Mouse (Mus musculus) E14TG2a.4 (cell line): ENCODE results near the gene Spef1.

Experiments used
- H3K27me3 ChIP-seq: 2 replicates; pipeline ENCODE4 v1.6.1; 2014; ENCODE audit warnings: low read length, control low read depth; ENCODE audit not compliant: insufficient read depth
- H3K36me3 ChIP-seq: 2 replicates; pipeline ENCODE4 v1.6.1; 2014; ENCODE audit warnings: low read length, control low read depth; ENCODE audit not compliant: insufficient read depth
- H3K4me1 ChIP-seq: replicated peaks from 2 replicates; pipeline ENCODE4 v1.6.1; 2014; ENCODE audit warnings: low read depth, low read length, control low read depth
- H3K4me3 ChIP-seq: replicated peaks from 2 replicates; pipeline ENCODE4 v1.5.1; 2014; ENCODE audit warnings: mild to moderate bottlenecking, low read length
- H3K9me3 ChIP-seq: 2 replicates; pipeline ENCODE4 v1.6.1; 2014; ENCODE audit warnings: low read length, control low read depth
- CTCF ChIP-seq: conservative IDR thresholded peaks from 2 replicates; pipeline ENCODE4 v1.5.1; 2014; ENCODE audit warnings: low read length
- NANOG ChIP-seq: IDR thresholded peaks from 2 replicates; pipeline ENCODE4 v1.6.1; 2014; ENCODE audit warnings: borderline replicate concordance, low read length, mixed read lengths
- POU5F1 ChIP-seq: IDR thresholded peaks from 2 replicates; pipeline ENCODE4 v1.6.1; 2014; ENCODE audit warnings: low read length, borderline replicate concordance

The Spef1 gene

GRCm38 (mm10) chr2:131223569-131223968, 36.5 kb upstream of the Spef1 start:
- Histone ChIP-seq H3K27me3 (no peaks in the 10 kb centered on the region), H3K9me3 (no peaks in the 10 kb centered on the region), H3K4me3 (no peak overlapping the region), H3K36me3 (no peaks in the 10 kb centered on the region), H3K4me1 (peaks cover 9% of the 10 kb centered on the region)
- TF ChIP-seq NANOG (no peak), CTCF (no peak), POU5F1 (no peak)

DNA sequence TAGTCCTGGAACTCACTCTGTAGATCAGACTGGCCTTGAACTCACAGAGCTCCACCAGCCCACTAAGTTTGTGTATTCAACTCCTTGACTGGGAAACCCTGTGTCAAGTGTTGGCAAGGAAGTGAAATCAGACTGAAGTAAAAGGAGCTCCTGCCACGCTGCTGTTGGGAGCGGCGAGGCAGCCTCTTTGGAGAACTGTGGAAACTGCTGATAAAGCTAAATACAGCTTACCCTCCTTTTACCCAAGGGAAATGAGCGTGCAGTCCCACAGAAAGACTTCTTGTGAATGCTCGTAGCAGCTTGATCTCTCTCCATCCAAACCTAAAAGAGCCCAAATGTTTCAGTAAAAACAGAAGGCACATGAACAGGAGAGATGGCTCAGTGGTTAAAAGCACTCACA, 35.5 kb upstream of the Spef1 start:
- Histone ChIP-seq H3K9me3 (no peaks in the 10 kb centered on the region), H3K27me3 (no peaks in the 10 kb centered on the region), H3K36me3 (no peaks in the 10 kb centered on the region), H3K4me1 (peaks cover 20% of the 10 kb centered on the region), H3K4me3 (no peak overlapping the region)
- TF ChIP-seq NANOG (no peak), POU5F1 (no peak), CTCF (no peak)

- TF ChIP-seq POU5F1 = no peak
- no peak for TF ChIP-seq NANOG
- no peak for TF ChIP-seq CTCF
- Histone ChIP-seq H3K36me3 (no peaks in the 10 kb centered on the region), H3K4me3 (no peak overlapping the region), H3K9me3 (no peaks in the 10 kb centered on the region), H3K4me1 (peaks cover 25% of the 10 kb centered on the region), H3K27me3 (no peaks in the 10 kb centered on the region)
Observed at GRCm38 (mm10) chr2:131221853-131222515, 34.9 kb upstream of the Spef1 start.

- H3K36me3 ChIP-seq = no peaks in the 10 kb centered on the region
- peaks cover 32% of the 10 kb centered on the region for H3K4me1 ChIP-seq
- H3K9me3 ChIP-seq = no peaks in the 10 kb centered on the region
- no peak overlapping the region for H3K4me3 ChIP-seq
- TF ChIP-seq CTCF (no peak), POU5F1 (no peak), NANOG (no peak)
- H3K27me3 ChIP-seq = no peaks in the 10 kb centered on the region
Observed at GRCm38 (mm10) chr2:131220030-131220429, 32.9 kb upstream of the Spef1 start.

DNA sequence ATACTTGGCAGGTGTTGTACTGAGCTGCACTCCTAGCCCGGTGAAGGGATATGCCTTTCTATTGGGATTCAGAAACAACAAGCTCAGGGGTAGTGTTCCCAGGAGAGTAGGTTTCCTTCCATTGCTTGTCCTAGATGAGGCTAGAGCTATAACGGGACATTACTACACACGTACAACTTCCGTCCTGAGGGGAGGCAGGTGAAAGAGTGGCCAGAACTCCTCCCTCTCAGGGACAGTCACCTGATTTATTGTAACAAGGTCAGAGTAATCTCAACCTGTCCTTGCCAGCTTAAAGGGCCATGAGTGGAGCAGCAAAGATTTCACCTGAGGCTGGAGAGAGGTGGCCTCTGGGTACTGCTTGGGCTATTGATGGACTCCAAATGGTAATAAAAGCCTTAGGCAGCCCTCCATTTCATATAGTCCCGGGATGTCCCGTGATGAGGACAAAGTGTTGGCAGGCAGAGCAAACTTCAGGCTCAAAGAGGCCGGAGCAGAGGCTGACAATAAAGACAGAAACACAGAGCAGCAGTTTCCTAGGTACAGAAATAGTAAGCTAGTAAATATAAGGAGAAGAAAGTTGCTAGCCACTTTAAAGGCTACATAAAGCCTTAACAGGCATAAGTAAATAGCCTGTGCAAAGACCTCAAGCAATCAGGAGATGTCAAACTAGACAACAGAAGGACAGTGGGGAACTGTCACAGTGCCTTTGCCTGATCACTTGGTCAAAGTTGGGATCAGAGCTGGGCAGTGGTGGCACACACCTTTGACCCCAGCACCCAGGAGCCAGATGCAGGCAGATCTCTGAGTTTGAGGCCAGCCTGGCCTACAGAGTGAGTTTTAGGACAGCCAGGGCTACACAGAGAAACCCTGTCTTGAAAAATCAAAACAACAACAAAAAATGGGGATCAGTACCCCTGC, 29.1 kb upstream of the Spef1 start:
- TF ChIP-seq NANOG = no peak
- no peak for TF ChIP-seq POU5F1
- no peak for TF ChIP-seq CTCF
- Histone ChIP-seq H3K36me3 (0 out of 2 replicates have a peak, but pooled peaks cover 10% of the 10 kb centered on the region), H3K4me1 (peaks cover 52% of the 10 kb centered on the region), H3K4me3 (no peak overlapping the region), H3K27me3 (0 out of 2 replicates have a peak, but pooled peaks cover 3% of the 10 kb centered on the region), H3K9me3 (peaks cover 5% of the 10 kb centered on the region; the same call in 1 of the 2 replicates)

- H3K36me3 ChIP-seq = 0 out of 2 replicates have a peak, but pooled peaks cover 10% of the 10 kb centered on the region
- no peak for TF ChIP-seq POU5F1
- TF ChIP-seq NANOG = no peak
- no peak for TF ChIP-seq CTCF
- H3K4me3 ChIP-seq = no peak overlapping the region
- H3K27me3 ChIP-seq = 0 out of 2 replicates have a peak, but pooled peaks cover 3% of the 10 kb centered on the region
- peaks cover 70% of the 10 kb centered on the region for H3K4me1 ChIP-seq
- peaks cover 5% of the 10 kb centered on the region; the same call in 1 of the 2 replicates for H3K9me3 ChIP-seq
Observed at GRCm38 (mm10) chr2:131213773-131214172, 26.7 kb upstream of the Spef1 start.

GRCm38 (mm10) chr2:131211026-131211615, 24.0 kb upstream of the Spef1 start:
- 0 out of 2 replicates have a peak, but pooled peaks cover 8% of the 10 kb centered on the region for H3K27me3 ChIP-seq
- H3K4me3 ChIP-seq = peak overlapping the region; percentile 87
- H3K4me1 ChIP-seq = peaks cover 47% of the 10 kb centered on the region
- 0 out of 2 replicates have a peak, but pooled peaks cover 10% of the 10 kb centered on the region for H3K36me3 ChIP-seq
- no peak for TF ChIP-seq NANOG
- TF ChIP-seq POU5F1 = no peak
- no peak for TF ChIP-seq CTCF
- peaks cover 5% of the 10 kb centered on the region; the same call in 1 of the 2 replicates for H3K9me3 ChIP-seq
